Mouse (Mus musculus): ENCODE data around the gene Etfdh. TPM values are rescaled to one million over a fixed set of nuclear protein-coding genes. Genes with fewer than 3 reads are reported as not detected.
A peak's percentile ranks its signal among the peaks of the same experiment; 100 is the strongest.

Etfdh gene
- polyA plus RNA-seq (2012; rRNA removed), result 32.5 and 33.9 TPM in 2 replicates

- DNase-seq (ENCODE audit: low read depth), result peak; percentile 4
These were observed at the start of gene Etfdh for GRCm38 (mm10) chr3:79629416-79629730. TSS of gene Etfdh (minus strand) at chr3:79629500.

- DNase-seq (ENCODE audit: low read depth), result no peak
These were observed 47.1 kb upstream of the Etfdh start for GRCm38 (mm10) chr3:79676411-79676810.

DNA sequence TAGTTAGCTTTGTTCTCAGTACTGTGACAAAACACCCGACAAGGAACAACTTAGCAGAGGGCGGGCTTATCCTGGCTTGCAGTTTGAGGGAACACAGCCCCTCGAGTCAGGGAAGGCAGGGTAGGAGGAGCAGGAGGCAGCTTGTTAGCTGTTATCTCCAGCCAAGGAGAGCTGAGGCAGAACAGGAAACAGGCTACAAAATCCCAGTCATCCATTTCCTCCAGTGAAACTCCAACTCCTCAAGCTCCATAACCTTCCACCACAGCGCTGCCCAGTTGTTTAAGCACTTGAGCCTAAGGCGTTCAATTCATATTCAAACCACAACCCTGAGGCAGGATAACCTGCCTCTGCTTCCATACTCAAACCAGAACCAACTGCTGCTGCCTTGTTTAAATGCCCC, 45.3 kb upstream of the Etfdh start:
- no peak for DNase-seq (ENCODE audit: low read depth)

DNA sequence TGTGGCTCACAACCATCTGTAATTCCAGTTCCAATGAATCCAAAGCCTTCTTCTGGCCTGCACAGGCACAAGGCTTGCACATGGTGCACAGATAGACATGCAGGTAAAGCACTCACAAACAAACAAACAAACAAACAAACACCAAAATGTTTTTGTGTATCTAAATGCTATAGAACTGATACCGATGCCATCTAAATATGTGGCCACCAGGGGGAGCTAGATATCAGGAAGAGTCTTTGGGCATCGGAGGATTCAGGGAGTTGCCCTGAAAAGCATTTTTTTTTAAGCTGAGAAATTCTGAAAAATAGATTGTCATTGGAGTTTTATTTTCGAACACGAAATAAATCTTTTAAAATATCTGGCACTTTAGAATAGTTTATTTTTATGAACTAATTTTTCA, 43.8 kb upstream of the Etfdh start:
- no peak for DNase-seq (ENCODE audit: low read depth)

GRCm38 (mm10) chr3:79672188-79672587, 42.9 kb upstream of the Etfdh start:
- DNase-seq (ENCODE audit: low read depth), result no peak

- no peak for DNase-seq (ENCODE audit: low read depth)
These were observed 41.3 kb upstream of the Etfdh start for GRCm38 (mm10) chr3:79670556-79670955.

DNA sequence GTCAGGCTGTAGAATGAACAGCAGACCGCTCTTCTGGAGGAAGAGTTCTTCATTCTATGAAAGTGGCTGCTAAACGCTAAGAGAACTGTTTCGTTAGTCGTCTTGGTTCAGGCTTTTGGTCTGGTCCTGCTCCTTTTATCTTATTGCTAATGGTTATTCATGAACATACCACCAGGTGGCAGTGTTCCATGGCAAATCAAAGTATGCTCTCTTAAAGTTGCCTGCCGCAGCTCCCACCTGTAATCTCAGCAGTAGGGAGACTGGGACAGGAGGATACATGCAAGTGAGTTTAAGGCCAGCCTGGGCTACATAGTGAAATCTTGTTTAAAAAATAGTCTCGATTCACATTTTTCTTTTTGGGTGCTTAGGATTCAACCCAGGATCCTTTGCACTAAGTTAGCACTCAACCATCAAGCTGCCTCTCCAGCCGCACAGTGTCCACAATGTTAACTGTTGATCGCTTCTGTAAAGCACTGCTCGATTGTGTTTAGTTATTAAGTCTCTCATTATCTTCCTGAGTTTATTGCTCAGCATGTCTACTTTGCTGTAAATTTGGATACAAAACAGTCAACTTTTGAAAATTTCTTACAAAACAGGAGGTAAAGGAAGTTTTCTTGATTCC, 35.6 kb upstream of the Etfdh start:
- peak; percentile 8 for DNase-seq (ENCODE audit: low read depth)

- no peak for DNase-seq (ENCODE audit: low read depth)
These were observed 27.4 kb upstream of the Etfdh start for GRCm38 (mm10) chr3:79656682-79657081.

DNA sequence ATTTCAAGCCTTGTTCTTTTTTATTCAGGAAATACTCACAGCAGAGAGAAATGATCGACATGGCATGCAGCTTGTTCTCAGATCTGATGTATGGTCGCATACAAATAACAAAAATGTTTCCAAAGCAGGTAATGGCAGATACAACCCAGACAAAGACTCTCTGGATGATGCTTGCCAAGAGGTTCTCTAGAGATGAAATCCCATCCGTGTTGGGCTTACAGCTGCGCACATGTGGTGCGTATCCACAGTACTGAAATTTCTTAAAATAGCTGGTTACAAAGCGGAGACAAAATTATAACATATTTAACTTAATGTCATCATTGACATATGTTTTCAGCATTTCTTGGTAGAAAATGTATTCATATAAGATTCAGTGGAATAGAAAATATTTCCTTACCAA, 22.8 kb upstream of the Etfdh start:
- no peak for DNase-seq (ENCODE audit: low read depth)

GRCm38 (mm10) chr3:79628561-79629415, 512 bp downstream of the Etfdh start, which contains the start of gene 4930579G24Rik:
TSS of gene 4930579G24Rik (plus strand) at chr3:79629079.
- DNase-seq (ENCODE audit: low read depth), result peak; percentile 99

DNA sequence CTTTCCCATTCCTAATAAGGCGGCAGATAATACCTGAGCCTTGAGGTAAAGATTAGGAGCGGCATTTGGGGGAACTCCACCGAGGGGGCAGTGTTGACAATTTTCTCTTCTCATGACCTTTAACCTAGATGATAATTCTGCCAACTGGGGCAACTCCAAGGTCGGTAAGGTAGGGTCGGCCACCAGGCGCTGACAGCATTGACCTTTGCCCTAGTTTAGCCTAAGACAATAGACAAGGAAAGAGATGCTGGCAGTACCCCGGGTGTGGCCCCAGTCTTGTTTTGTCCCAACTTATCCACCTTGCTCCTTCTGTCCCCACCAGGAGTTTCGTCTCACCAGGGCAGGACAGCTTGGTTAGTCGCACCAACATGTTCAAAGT, 1.1 kb downstream of the Etfdh start:
- peak; percentile 28 for DNase-seq (ENCODE audit: low read depth)

- DNase-seq (ENCODE audit: low read depth), result peak; percentile 2
These were observed 1.7 kb downstream of the Etfdh start for GRCm38 (mm10) chr3:79627484-79628181.

DNA sequence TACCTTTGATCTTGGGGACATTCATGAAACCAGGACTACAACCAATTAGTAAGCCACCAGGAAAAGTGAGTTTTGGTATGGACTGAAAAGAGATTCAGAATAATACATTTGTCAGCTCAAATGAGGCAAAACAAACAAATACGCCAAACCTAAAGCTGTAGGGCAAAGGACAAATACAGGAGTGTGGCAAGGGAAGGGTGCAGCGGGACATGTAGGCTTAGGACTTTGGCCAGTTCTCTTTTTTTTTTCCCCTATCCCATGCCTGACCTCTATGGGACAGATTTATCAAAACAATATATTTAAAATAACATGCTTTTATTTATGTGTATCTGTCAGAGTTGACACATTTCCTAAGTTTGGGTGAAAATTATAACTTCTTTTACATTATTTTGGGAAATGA, 19.4 kb downstream of the Etfdh start:
- no peak for DNase-seq (ENCODE audit: low read depth)

- DNase-seq (ENCODE audit: low read depth), result no peak
These were observed 33.8 kb downstream of the Etfdh start for GRCm38 (mm10) chr3:79595468-79595867.

DNA sequence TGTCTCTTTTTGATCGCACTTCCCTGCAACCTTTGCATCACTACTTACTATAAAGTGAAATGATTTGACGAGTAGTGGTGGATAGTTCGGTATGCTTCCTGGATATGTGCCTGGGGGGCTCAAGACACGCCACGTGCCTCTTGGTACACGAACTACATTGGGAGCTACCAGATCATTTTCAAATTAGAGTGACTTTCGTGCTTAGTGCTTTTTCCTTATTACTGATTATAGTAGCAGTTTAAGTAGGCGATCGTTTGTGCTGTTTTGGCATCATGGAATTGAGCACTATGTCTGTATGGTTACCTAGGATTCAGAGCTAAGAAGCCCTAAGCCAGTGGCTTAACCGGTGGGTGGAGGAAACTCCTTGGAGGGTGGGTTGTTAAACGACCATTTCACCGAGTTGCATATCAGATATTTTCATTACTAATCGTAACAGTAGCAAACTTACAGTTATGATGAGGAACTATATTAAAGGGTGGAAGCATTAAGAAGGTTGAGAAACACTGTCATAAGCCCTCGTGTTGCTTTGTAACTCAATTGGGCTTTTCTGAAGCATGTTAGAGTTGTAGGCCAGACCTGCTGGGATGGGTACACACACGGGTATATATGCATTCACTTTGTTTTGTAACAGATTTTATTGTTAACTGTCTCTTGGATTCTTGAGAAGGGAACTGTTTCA, 37.4 kb downstream of the Etfdh start:
- no peak for DNase-seq (ENCODE audit: low read depth)

DNA sequence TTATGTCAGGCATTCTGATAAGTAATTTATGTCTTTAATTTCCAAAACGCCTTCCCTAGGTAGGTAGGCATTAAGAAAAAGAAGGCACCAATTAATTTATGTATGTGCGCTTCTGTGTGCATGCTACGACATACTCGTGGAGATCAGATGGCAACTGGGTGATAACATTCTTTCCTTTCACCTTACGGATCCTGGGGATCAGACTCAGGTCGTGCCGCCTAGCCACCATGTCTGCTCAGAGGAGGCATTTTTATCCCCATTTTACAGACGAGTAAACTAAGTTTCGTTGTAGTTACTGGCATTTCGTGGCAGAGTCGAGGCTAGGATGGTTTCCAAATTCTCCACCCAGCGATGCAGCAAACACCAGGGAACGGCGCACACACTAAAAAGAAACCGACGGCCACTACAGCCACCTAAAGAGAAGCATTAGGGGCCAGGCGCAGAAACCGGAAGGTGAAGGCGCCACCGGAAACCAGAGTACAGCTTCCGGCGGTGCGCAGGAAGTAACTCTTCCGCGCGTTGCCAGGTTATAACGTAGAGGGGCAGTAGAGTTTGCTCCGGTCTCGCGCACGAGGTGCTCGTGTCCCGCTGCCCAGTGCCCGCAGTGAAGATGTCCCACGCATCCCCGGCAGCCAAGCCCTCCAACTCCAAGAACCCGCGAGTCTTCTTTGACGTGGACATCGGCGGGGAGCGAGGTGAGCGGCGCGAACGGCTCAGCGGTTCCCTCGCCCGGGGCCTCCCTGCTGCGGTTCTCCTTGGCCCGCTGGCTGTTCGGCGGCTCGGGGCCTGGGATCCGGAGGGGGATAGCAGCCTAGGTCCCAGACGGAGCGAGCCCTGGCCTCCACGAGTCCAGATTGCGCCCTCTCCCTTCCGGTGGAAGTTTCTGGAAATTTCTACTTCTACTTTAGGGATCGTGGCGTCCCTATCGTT, 38.2 kb downstream of the Etfdh start, which contains the start of gene Ppid:
TSS of gene Ppid (plus strand) at position 480 of the 930 bp plus-strand sequence.
- no peak for DNase-seq (ENCODE audit: low read depth)

DNA sequence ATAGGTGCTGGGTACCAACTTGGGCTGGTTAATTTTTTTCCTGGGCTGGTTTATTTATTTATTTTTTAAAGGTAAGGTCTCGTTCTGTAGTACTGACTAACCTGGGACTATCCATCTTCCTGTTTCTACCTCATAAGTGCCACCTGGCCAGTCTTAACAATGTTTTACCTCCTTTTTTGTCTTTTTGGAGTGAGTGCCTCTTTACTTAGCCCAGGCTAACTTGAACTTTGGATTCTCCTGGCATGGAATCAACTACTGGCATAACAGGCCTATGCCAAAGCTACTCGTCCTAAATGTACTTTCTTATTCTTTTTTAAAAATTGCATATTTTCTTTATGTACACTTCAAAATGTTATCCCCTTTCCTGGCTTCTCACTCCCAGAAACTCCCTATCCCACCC, 39.6 kb downstream of the Etfdh start:
- DNase-seq (ENCODE audit: low read depth), result no peak

GRCm38 (mm10) chr3:79586804-79587203, 42.5 kb downstream of the Etfdh start:
- no peak for DNase-seq (ENCODE audit: low read depth)

- DNase-seq (ENCODE audit: low read depth), result no peak
These were observed 49.3 kb downstream of the Etfdh start for GRCm38 (mm10) chr3:79579891-79580575.

- DNase-seq (ENCODE audit: low read depth), result no peak
These were observed 51.1 kb downstream of the Etfdh start for GRCm38 (mm10) chr3:79578164-79578563.
